Mouse (Mus musculus) liver, postnatal 0 days (tissue): ENCODE measurements at regions not wholly inside any gene's neighbourhood (a gene's known extent, or its start where the extent isn't known, plus 50 kb on each side); places are given as distances from the start of the nearest gene placed in this dataset.

ENCODE experiments used
- ATAC-seq: fragments of 200-750 bp; cut with Nextera tagmentation; 2 replicates; pipeline ENCODE4 v1.8.0; 2017; ENCODE audit warnings: mild to moderate bottlenecking, moderate library complexity
- DNase-seq: peaks from one replicate; pipeline ENCODE4 v3.0.0-alpha.2; 2016
- H3K27ac ChIP-seq: fragments of 300-500 bp; sonication (generic); 2 replicates; pipeline ENCODE4 v1.5.1; 2014; ENCODE audit warnings: antibody characterized with exemption, moderate library complexity, mild to moderate bottlenecking, low read depth
- H3K27me3 ChIP-seq: fragments of 300-500 bp; sonication (generic); 2 replicates; pipeline ENCODE4 v1.6.1; 2014; ENCODE audit warnings: low read length, control low read depth, mixed read lengths; ENCODE audit not compliant: insufficient read depth
- H3K36me3 ChIP-seq: fragments of 300-500 bp; sonication (generic); replicated peaks from 2 replicates; pipeline ENCODE4 v1.6.1; 2014; ENCODE audit warnings: mild to moderate bottlenecking, control low read depth, low read length, moderate library complexity, mixed read lengths; ENCODE audit not compliant: insufficient read depth
- H3K4me1 ChIP-seq: fragments of 300-500 bp; sonication (generic); 2 replicates; pipeline ENCODE4 v1.6.1; 2014; ENCODE audit warnings: antibody characterized with exemption, mild to moderate bottlenecking, control low read depth; ENCODE audit not compliant: insufficient read depth
- H3K4me2 ChIP-seq: fragments of 300-500 bp; sonication (generic); 2 replicates; pipeline ENCODE4 v1.6.1; 2014; ENCODE audit warnings: low read depth, mild to moderate bottlenecking, low read length, moderate library complexity, mixed read lengths
- H3K4me3 ChIP-seq: fragments of 300-500 bp; sonication (generic); 2 replicates; pipeline ENCODE4 v1.5.1; 2014; ENCODE audit warnings: low read depth, low read length
- H3K9ac ChIP-seq: fragments of 300-500 bp; sonication (generic); replicated peaks from 2 replicates; pipeline ENCODE4 v1.6.1; 2014; ENCODE audit warnings: mild to moderate bottlenecking, moderate library complexity
- H3K9me3 ChIP-seq: fragments of 300-500 bp; sonication (generic); 2 replicates; pipeline ENCODE4 v1.6.1; 2016; ENCODE audit warnings: mild to moderate bottlenecking, control low read depth, low read length, mixed read lengths
- CTCF ChIP-seq: sonication (generic); IDR thresholded peaks from 2 replicates; pipeline ENCODE4 v1.5.1; 2016; ENCODE audit warnings: antibody characterized with exemption, low read depth
- EP300 ChIP-seq: IDR thresholded peaks from 2 replicates; pipeline ENCODE4 v1.6.1; 2016; ENCODE audit warnings: antibody characterized with exemption, low read depth, mild to moderate bottlenecking
- WGBS: fragments of 180-500 bp; shearing (Covaris S2); extraction: QIAGEN DNeasy Blood & Tissue Kit; methylation state at CpG from one replicate; pipeline ENCODE4 v1.1.7; 2014; ENCODE audit not compliant: insufficient replicate concordance; 5-methylcytosine and 5-hydroxymethylcytosine counted together

DNA sequence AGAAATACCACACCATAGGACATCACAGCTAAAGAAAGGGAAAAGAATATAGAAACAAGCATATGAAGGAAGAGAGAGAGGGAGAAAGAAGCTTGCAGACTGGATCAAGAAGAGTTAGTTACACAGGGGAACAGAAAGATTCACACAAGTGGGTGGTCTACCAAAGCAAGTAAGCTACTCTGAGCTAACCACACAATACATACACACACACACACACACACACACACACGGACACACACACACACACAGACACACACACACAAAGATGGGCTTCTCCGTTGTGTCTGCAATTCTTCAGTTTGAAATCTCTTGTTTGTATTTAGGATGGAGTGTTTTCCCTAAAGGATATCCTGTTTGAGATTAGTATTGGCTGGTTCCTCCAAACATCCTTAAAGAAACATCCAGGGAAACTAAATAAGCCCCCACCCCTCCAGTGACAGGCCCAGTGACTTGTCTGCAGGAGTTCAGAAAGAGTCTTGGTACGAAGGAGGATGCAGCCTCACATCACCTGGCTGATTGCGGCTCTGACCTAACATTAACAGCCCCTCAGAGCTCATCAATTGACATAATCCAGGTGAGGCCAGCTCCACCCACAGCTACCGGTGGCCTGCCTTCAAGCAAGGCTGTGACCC is 69.7 kb upstream of the Gm45716 start:
- Histone ChIP-seq H3K4me1 (no peaks in the 10 kb centered on the region), H3K36me3 (no peaks in the 10 kb centered on the region)
- 39% methylated on average over 5 of the region's 5 CpGs for WGBS

DNA sequence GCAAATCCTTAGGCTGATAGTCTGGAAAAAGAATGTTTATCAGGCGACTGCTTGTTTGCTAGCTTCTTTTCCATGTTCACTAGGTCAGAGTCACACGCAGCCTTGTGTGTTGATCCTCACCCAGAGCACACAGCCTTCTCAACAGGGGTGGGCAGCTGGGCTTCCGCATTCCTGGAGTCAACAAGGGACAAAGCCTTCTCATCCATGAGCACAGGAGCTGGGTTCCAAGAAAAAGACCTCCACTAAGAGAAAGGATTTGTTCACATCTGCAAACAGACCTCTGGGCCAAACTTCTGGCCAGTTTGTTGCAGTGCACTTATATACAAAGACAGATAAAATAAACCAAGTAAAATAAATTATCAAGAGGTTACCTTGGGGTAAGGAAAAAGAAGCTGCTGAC is 65.6 kb upstream of the Gm45716 start:
- H3K4me2 ChIP-seq, result no peak overlapping the region
- peak; percentile 18; the same call in 1 of the 2 replicates for TF ChIP-seq EP300
- TF ChIP-seq CTCF, result no peak
- 47% methylated on average over 3 of the region's 3 CpGs for WGBS
- no peaks in the 10 kb centered on the region for H3K27me3 ChIP-seq
- H3K9me3 ChIP-seq, result no peaks in the 10 kb centered on the region
- no peak for ATAC-seq
- no peak overlapping the region for H3K9ac ChIP-seq
- no peaks in the 10 kb centered on the region for H3K4me1 ChIP-seq
- H3K36me3 ChIP-seq, result no peaks in the 10 kb centered on the region
- no peak overlapping the region for H3K4me3 ChIP-seq
- no peak for DNase-seq
- H3K27ac ChIP-seq, result no peak overlapping the region

More for the DNA sequence above, 69.7 kb upstream of the Gm45716 start:
- Histone ChIP-seq H3K27me3 (no peaks in the 10 kb centered on the region), H3K4me2 (no peak overlapping the region), H3K27ac (no peak overlapping the region), H3K4me3 (no peak overlapping the region), H3K9ac (no peak overlapping the region), H3K9me3 (no peaks in the 10 kb centered on the region)
- ATAC-seq (no peak), DNase-seq (no peak)
- TF ChIP-seq EP300 (no peak), CTCF (no peak)

DNA sequence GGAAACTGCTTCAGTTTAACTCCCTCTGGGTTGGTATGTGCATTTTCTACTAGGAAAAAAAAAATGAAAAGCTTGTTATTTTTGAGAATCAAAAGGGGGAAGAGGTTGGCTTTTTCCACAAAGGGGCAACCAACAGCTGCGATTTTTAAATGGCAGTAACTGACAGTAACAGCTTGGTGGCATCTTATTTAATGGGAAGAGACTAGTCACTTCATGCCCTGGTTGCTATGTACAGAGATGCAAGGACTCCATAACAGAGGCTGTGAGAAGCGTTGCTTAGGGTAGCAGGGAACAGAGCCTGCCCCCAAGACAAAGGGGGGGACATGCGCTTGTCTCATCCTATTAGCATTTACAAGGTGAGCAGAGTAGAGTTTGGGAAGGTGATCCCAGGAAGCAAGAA is 64.8 kb upstream of the Gm45716 start:
- Histone ChIP-seq H3K27me3 (no peaks in the 10 kb centered on the region), H3K27ac (no peak overlapping the region), H3K4me2 (no peak overlapping the region), H3K4me1 (no peaks in the 10 kb centered on the region), H3K9me3 (no peaks in the 10 kb centered on the region), H3K36me3 (no peaks in the 10 kb centered on the region), H3K9ac (no peak overlapping the region), H3K4me3 (no peak overlapping the region)
- DNase-seq (no peak), ATAC-seq (no peak)
- 82% methylated on average over 3 of the region's 3 CpGs for WGBS
- no peak for TF ChIP-seq EP300
- TF ChIP-seq CTCF, result no peak

DNA sequence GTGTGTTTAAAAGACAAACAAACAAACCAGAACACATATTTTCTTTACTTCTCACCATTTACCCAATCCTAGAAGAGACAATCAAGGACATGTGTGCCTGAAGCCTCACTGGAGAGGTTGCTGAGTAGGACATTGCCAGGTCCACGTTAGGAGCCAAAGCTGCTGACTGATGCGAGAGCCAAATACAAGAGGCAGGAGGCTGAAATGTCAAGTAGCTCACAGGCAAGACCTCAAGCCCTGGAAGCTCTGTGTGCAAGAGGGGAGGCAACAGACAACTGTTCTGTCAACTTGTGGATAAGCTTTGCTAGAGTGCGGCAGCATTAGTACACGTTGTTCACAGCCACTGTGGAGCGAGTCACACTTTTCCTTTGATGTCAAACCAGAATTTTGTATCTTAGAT is 63.6 kb upstream of the Gm45716 start:
- no peaks in the 10 kb centered on the region for H3K36me3 ChIP-seq
- no peak overlapping the region for H3K9ac ChIP-seq
- no peak overlapping the region for H3K4me3 ChIP-seq
- no peak for TF ChIP-seq CTCF
- TF ChIP-seq EP300, result no peak
- H3K4me1 ChIP-seq, result no peaks in the 10 kb centered on the region
- 79% methylated on average over 5 of the region's 5 CpGs for WGBS
- H3K27ac ChIP-seq, result no peak overlapping the region
- no peak overlapping the region for H3K4me2 ChIP-seq
- no peak for ATAC-seq
- H3K9me3 ChIP-seq, result no peaks in the 10 kb centered on the region
- H3K27me3 ChIP-seq, result no peaks in the 10 kb centered on the region
- DNase-seq, result no peak

DNA sequence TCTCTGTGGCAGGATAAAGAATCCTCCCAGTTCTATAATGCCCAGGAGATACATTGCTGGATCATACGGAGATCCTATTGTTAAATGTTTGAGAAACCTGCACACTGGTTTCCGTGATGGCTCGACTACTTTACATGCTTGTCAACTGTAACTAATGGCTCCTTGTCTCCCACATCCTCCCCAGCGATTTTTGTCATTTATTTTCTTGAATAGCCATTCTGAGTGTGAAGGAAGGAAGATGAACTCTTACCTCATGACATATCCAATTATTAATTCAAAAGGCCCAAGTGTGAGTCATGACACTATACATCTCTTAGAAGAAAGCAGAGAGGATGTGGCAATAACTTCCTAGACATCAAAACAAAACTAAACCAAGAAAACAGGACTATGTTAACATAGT is 61.2 kb upstream of the Gm45716 start:
- Histone ChIP-seq H3K9ac (no peak overlapping the region), H3K9me3 (no peaks in the 10 kb centered on the region), H3K36me3 (no peaks in the 10 kb centered on the region), H3K27me3 (no peaks in the 10 kb centered on the region), H3K4me1 (no peaks in the 10 kb centered on the region), H3K4me2 (no peak overlapping the region), H3K27ac (no peak overlapping the region), H3K4me3 (no peak overlapping the region)
- ATAC-seq, result no peak
- 55% methylated on average over 4 of the region's 4 CpGs for WGBS
- no peak for DNase-seq
- TF ChIP-seq CTCF, result no peak
- no peak for TF ChIP-seq EP300

DNA sequence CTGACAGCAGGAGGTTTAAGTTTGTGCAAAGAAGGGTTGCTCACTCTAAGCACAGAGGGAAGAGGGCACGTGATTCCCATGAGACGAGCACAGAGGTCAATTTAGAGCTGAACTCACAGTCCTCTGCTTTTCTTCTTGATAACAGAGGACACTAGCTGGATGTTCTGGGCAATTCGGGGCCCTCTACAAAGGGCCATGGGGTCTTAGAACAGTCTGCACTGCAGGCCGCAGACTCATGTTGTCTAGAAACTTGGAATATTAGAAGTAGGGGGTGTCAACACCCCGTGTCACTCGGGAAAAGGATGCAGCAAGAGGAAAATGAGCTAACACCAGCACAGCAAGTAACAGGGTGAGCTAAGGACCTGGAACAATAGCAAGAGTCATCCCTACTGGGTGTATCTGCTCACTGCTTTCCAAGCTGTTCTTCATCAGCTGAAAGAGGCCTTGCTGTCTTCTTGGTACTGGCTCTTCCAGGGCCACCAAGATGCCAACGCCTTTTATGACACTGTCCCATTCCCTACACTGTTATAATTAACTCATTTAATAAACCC is 58.5 kb upstream of the Gm45716 start:
- no peak for DNase-seq
- peak; percentile 40; the same call in 1 of the 2 replicates for TF ChIP-seq EP300
- no peak for TF ChIP-seq CTCF
- H3K27ac ChIP-seq, result peak overlapping the region; percentile 49
- no peaks in the 10 kb centered on the region for H3K36me3 ChIP-seq
- H3K27me3 ChIP-seq, result no peaks in the 10 kb centered on the region
- H3K9me3 ChIP-seq, result no peaks in the 10 kb centered on the region
- H3K9ac ChIP-seq, result no peak overlapping the region
- no peak overlapping the region for H3K4me2 ChIP-seq
- ATAC-seq, result no peak
- no peak overlapping the region for H3K4me3 ChIP-seq
- WGBS, result 60% methylated on average over 7 of the region's 7 CpGs
- no peaks in the 10 kb centered on the region for H3K4me1 ChIP-seq
